Mouse (Mus musculus): ENCODE results near the gene 1810055G02Rik.

The 1810055G02Rik gene

GRCm38 (mm10) chr19:3695006-3695405 lies 13.1 kb upstream of the 1810055G02Rik start:
- DNase-seq (ENCODE audit: low spot score in 2 of 2): no peak

DNA sequence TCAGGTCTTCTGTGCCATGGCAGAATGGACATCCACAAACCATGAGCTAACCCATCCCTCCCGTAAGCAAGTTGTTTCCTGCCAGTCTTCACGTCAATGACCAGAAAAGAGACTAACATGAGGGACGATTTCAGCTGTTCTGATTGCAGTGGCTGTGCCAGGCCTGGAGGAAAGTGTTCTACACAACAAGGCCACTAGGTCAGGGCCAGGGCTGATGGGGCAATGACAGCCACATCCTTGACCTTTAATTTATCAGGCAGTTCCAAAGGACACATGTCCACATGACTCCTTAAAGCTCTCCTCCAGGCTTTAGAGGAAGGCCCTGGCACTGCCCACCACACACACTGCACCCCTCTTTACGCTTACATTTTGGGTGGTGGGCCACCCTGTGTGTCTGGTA lies 12.6 kb upstream of the 1810055G02Rik start:
- DNase-seq (ENCODE audit: low spot score in 2 of 2): no peak

DNA sequence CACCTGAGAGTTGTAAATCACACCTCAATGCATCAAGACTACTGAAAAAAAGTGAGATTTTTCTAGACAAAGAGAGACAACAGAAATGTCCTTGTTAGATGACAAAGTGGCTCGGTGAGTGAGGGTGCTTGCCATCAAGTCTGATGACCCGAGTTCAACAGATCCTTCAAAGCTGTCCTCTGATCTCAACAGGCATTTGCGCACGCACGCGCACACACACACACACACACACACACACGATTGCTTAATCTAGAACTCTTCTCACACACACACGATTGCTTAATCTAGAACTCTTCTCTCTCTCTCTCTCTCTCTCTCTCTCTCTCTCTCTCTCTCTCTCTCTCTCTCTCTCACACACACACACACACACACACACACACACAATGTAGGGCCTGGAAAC lies 12.1 kb upstream of the 1810055G02Rik start:
- no peak for DNase-seq (ENCODE audit: low spot score in 2 of 2)

DNA sequence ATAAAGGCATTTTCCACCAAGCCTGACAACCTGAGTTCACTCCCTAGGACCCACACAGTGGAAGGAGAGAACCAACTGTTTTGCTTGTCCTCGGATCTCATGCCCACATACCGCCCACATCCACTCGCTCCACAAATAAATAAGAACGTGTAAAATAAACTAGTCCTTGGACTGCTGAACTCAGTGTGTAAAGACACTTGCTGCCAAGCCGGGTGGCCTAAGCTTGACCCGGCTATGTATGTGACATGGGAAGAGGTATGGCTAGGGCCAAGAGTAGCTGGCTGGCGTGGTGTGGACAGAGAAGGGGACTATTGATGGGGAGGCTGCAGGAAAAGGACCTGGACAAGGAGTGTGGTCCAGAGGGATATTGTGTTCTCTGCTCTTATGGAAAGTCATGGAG lies 10.1 kb upstream of the 1810055G02Rik start:
- no peak for DNase-seq (ENCODE audit: low spot score in 2 of 2)

DNA sequence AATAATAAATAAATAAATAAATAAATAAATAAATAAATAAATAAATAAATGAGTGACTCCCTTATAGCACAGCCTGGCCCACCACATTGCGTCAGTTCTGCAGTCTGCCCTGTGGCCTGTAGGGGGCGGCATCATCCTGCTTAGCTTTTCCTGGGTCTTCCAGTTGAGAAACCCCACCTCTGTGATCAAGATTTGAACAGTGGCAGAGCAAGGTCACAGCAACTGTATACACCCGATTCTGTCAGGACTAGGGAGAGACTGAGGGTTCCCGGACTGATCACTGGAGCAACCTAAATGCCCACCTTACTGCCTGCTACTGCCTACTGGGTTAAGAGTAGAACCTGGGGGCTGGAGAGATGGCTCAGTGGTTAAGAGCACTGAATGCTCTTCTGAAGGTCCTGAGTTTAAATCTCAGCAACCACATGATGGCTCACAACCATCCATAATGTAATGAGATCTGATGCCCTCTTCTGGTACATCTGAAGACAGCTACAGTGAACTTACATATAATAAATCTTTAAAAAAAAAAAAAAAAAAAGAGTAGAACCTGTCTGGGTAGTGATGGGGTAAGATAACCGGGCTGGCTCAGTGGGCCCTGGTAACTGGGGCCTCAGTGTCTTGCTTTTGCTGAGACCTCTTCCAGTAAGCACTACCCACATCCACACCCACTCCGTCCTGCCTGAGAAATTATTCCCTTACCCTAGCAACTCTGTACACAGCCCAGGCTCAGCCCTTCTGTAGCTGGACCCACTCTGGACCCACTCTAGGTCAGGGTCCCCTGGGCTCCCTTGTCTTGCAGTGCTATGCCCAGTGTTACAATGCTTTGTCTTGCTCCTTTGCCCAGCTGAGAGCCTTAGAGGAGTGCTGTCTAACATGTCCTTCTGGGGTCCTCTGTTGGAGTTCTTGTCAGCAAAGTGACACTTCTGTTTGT lies 8.3 kb upstream of the 1810055G02Rik start:
- peak; percentile 73 to 76 for DNase-seq (ENCODE audit: low spot score in 2 of 2)

GRCm38 (mm10) chr19:3702460-3702859 lies 5.6 kb upstream of the 1810055G02Rik start:
- no peak for DNase-seq (ENCODE audit: low spot score in 2 of 2)

GRCm38 (mm10) chr19:3706258-3706657 lies 1.8 kb upstream of the 1810055G02Rik start:
- no peak for DNase-seq (ENCODE audit: low spot score in 2 of 2)

- DNase-seq (ENCODE audit: low spot score in 2 of 2): no peak
Observed at GRCm38 (mm10) chr19:3707553-3707952, 540 bp upstream of the 1810055G02Rik start.

- DNase-seq (ENCODE audit: low spot score in 2 of 2): no peak
Observed at GRCm38 (mm10) chr19:3709013-3709787, 1.1 kb downstream of the 1810055G02Rik start.

DNA sequence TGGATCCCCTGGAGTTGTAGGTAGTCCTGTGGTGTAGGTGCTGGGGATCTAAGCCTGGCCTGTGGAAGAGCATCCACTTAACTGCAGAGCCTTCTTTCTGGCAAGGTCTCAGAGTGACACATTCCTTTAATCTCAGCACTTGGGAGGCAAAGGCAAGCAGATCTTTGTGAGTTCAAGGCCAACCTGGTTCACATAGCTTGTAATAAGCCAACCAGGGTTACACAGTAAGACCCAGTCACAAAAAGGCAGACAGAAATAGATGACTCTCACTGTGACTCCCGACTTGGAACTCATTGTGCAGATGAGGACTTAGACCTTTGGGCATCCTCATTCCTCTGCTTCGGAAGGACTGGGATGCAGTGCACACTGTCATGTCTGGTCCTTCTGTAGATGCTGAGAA lies 2.3 kb downstream of the 1810055G02Rik start:
- DNase-seq (ENCODE audit: low spot score in 2 of 2): no peak

GRCm38 (mm10) chr19:3714381-3714780 lies 6.3 kb downstream of the 1810055G02Rik start:
- no peak for DNase-seq (ENCODE audit: low spot score in 2 of 2)

DNA sequence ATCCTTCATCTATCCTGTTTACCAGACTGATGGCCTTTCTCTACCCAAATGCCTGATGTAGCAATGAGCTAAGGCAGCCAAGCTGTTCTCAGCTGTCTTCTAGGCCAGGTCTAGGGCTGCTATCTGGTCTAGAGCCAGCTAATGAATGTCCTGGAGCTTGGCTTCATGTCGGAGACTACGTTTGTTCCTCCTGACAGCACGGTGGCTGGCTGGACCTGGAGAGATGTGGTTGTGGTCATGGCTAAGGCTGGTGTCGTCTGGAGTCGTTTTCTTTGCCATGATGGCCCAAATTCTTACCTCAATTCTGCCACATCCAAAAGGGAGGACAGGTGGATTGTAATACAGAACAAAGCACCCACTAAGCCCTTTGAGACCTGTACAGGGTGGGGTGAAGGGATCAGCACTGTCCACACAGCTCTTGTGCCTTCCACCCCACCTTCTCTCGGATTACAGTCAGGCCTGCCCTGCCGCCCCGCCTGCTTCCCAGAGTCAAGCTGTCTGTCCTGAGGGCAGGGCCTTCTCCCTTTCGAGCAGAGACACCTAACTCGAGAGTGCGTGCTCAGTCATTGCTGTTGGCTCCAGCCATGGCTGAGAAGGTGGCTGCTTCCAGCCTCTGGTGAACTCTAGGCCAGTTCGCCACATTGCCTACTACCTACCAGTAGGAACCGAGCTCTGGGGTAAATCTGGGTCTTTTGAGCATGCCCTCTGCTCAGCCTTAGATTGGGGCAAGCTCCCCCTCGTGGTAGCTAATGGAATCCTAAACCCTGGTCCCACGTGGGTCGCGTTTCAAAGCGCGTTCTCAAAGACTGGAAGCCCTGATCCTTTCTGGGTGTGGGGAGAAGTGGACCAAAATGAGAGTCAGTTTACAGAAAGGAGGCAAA lies 10.6 kb downstream of the 1810055G02Rik start:
- DNase-seq (ENCODE audit: low spot score in 2 of 2): peak; percentile 71 to 73

GRCm38 (mm10) chr19:3719362-3719891 lies 11.3 kb downstream of the 1810055G02Rik start:
- DNase-seq (ENCODE audit: low spot score in 2 of 2): peak; percentile 58 to 70

- no peak for DNase-seq (ENCODE audit: low spot score in 2 of 2)
Observed at GRCm38 (mm10) chr19:3723170-3723569, 15.1 kb downstream of the 1810055G02Rik start.

- no peak for DNase-seq (ENCODE audit: low spot score in 2 of 2)
Observed at GRCm38 (mm10) chr19:3723904-3724303, 15.8 kb downstream of the 1810055G02Rik start.

DNA sequence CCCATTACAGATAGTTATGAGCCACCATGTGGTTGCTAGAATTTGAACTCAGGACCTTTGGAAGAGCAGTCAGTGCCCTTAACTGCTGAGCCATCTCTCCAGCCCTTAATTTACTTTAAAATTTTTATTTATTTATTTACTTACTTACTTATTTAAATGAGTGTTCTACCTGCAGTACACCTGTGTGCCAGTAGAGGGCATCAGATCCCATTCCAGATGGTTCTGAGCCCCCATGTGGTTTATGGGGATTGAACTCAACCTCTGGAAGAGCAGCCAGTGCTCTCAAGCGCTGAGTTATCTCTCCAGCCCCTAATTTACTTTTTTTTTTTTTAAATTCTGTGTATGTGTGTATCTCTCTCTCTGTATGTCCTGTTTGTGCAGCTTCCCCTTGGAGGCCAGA lies 16.7 kb downstream of the 1810055G02Rik start:
- DNase-seq (ENCODE audit: low spot score in 2 of 2): peak; percentile 35 to 60

DNA sequence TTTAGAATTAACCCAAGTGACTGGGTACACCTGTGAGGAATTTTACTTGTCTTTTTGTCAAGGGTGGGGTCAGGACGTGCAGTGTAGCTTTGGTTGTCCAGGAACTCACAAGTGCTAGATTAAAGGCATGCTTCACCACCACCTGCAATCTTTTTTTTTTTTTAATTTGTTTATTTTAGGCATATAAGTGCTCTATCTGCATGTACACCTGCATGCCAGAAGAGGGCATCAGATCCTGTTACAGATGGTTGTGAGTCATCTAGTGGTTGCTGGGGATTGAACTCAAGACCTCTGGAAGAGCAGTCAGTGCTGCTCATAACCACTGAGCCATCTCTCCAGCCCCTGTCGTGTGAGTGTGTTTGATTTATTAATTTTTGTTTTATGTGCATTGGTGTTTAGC lies 20.8 kb downstream of the 1810055G02Rik start:
- no peak for DNase-seq (ENCODE audit: low spot score in 2 of 2)

DNA sequence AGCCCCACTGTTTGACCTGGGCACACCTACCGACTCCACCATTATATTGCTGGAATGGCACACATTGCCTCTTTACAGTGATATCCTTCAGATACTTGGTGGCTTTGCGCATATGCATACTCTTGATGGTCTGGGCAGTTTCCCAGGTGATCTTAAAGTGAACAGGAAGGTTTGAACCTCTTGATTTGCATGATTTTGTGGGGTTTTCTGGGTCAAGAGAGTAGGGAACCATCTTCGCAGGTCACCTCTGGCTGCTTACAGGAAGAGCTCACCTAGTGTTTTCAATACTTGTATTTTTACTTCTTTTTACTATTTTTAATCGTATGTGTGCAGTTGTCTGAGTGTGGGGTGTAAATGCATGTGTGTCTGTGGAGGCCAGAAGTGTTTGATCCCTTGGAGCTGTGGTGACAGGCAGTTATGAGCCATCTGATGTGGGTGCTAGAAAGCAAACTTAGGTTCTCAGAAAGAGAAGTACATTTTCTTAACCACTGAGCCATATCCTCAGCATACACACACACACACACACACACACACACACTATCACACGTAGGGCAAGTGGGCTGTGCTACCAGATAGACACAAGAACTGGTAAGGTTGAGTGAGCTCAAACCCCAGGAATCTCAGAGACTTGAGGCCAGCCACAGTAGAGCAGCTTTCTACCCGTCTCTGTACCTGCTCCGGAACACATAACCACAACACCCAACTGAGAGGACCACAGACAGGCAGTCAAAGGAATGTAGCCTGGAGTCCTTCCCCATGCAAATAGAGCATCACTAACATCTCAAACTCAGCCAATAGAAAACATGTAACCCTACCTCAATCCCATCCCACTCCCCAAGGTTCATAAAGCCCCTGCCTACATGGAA lies 22.9 kb downstream of the 1810055G02Rik start:
- DNase-seq (ENCODE audit: low spot score in 2 of 2): no peak

DNA sequence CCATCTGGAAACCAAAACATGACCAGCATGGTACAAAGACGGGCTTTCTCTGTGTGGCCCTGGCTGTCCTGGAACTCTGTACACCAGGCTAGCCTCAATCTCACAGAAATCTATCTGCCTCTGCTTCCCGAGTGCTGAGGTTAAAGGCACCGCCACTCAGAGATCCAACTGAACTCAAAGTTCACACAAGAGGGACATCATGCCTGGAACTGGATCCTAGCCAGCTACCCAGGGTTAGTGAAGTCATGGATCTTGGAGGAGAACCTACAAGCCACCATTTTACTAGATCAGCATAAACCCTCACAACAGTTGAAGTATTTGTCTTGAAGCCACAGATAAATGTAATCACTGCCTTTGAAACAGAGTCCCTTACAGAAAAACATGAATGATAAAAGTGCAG lies 27.9 kb downstream of the 1810055G02Rik start:
- no peak for DNase-seq (ENCODE audit: low spot score in 2 of 2)

GRCm38 (mm10) chr19:3739650-3740049 lies 31.6 kb downstream of the 1810055G02Rik start:
- DNase-seq (ENCODE audit: low spot score in 2 of 2): no peak

All from urinary bladder, postnatal 36 days (tissue).